Mouse (Mus musculus): ENCODE results near the gene Gm37240. TPM values are rescaled to one million over a fixed set of nuclear protein-coding genes. Genes with fewer than 3 reads are reported as not detected.

Gene Gm37240
- total RNA-seq, 2 experiments from 2014 or later = 38.8 to 39.2 TPM

GRCm38 (mm10) chr3:85060153-85060552, 827.2 kb downstream of the Gm37240 start:
- DNase-seq (ENCODE audit: low spot score) = no peak
- intact Hi-C loops (cut with DNase I) = no loop called here

GRCm38 (mm10) chr3:85057245-85057644, 830.1 kb downstream of the Gm37240 start:
- DNase-seq (ENCODE audit: low spot score) = no peak
- intact Hi-C loops (cut with DNase I) = no loop called here

GRCm38 (mm10) chr3:85053526-85053925, 833.8 kb downstream of the Gm37240 start:
- intact Hi-C loops (cut with DNase I) = no loop called here
- no peak for DNase-seq (ENCODE audit: low spot score)

GRCm38 (mm10) chr3:85052196-85052595, 835.1 kb downstream of the Gm37240 start:
- no peak for DNase-seq (ENCODE audit: low spot score)

GRCm38 (mm10) chr3:85048569-85048968, 838.7 kb downstream of the Gm37240 start:
- intact Hi-C loops (cut with DNase I) = no loop called here
- no peak for DNase-seq (ENCODE audit: low spot score)

More at GRCm38 (mm10) chr3:85052196-85052595, 835.1 kb downstream of the Gm37240 start:
- intact Hi-C loops (cut with DNase I) = no loop called here

GRCm38 (mm10) chr3:85043679-85044218, 843.6 kb downstream of the Gm37240 start:
- intact Hi-C loops (cut with DNase I) = no loop called here
- no peak for DNase-seq (ENCODE audit: low spot score)

- intact Hi-C loops (cut with DNase I) = no loop called here
- no peak for DNase-seq (ENCODE audit: low spot score)
These were observed 845.2 kb downstream of the Gm37240 start for GRCm38 (mm10) chr3:85042126-85042525.

GRCm38 (mm10) chr3:85029141-85029540, 858.2 kb downstream of the Gm37240 start:
- no peak for DNase-seq (ENCODE audit: low spot score)
- intact Hi-C loops (cut with DNase I) = no loop called here

- DNase-seq (ENCODE audit: low spot score) = no peak
- intact Hi-C loops (cut with DNase I) = no loop called here
These were observed 862.3 kb downstream of the Gm37240 start for GRCm38 (mm10) chr3:85024817-85025705.

GRCm38 (mm10) chr3:85024237-85024636, 863.1 kb downstream of the Gm37240 start:
- no peak for DNase-seq (ENCODE audit: low spot score)
- intact Hi-C loops (cut with DNase I) = no loop called here

- no peak for DNase-seq (ENCODE audit: low spot score)
- intact Hi-C loops (cut with DNase I) = no loop called here
These were observed 864.5 kb downstream of the Gm37240 start for GRCm38 (mm10) chr3:85022800-85023199.

GRCm38 (mm10) chr3:85021816-85022215, 865.5 kb downstream of the Gm37240 start:
- no peak for DNase-seq (ENCODE audit: low spot score)
- intact Hi-C loops (cut with DNase I) = no loop called here

GRCm38 (mm10) chr3:85020137-85020536, 867.2 kb downstream of the Gm37240 start:
- intact Hi-C loops (cut with DNase I) = no loop called here
- DNase-seq (ENCODE audit: low spot score) = no peak

- no peak for DNase-seq (ENCODE audit: low spot score)
- intact Hi-C loops (cut with DNase I) = no loop called here
These were observed 871.7 kb downstream of the Gm37240 start for GRCm38 (mm10) chr3:85015667-85016066.

GRCm38 (mm10) chr3:85012889-85013288, 874.4 kb downstream of the Gm37240 start:
- no peak for DNase-seq (ENCODE audit: low spot score)
- intact Hi-C loops (cut with DNase I) = no loop called here

- intact Hi-C loops (cut with DNase I) = no loop called here
- DNase-seq (ENCODE audit: low spot score) = no peak
These were observed 882.1 kb downstream of the Gm37240 start for GRCm38 (mm10) chr3:85005257-85005656.

GRCm38 (mm10) chr3:84988880-84989279, 898.4 kb downstream of the Gm37240 start:
- intact Hi-C loops (cut with DNase I) = no loop called here
- no peak for DNase-seq (ENCODE audit: low spot score)

GRCm38 (mm10) chr3:84985121-84985625, 902.1 kb downstream of the Gm37240 start:
- intact Hi-C loops (cut with DNase I) = no loop called here
- DNase-seq (ENCODE audit: low spot score) = no peak

GRCm38 (mm10) chr3:84982688-84983087, 904.6 kb downstream of the Gm37240 start:
- DNase-seq (ENCODE audit: low spot score) = no peak
- intact Hi-C loops (cut with DNase I) = no loop called here

- no peak for DNase-seq (ENCODE audit: low spot score)
- intact Hi-C loops (cut with DNase I) = no loop called here
These were observed 907.2 kb downstream of the Gm37240 start for GRCm38 (mm10) chr3:84980158-84980557.

GRCm38 (mm10) chr3:84978676-84979075, 908.6 kb downstream of the Gm37240 start:
- intact Hi-C loops (cut with DNase I) = no loop called here
- no peak for DNase-seq (ENCODE audit: low spot score)
